Mouse (Mus musculus) liver, embryonic 11.5 days (tissue): ENCODE measurements at regions not wholly inside any gene's neighbourhood (a gene's known extent, or its start where the extent isn't known, plus 50 kb on each side); places are given as distances from the start of the nearest gene placed in this dataset.
"Not testable (repeated sequence)": the region's sequence is repeated elsewhere in the genome, so short reads cannot be mapped to it uniquely, and the experiment has no call there.

Source experiments
- ATAC-seq: fragments of 200-750 bp; cut with Nextera tagmentation; replicated peaks from 2 replicates; pipeline ENCODE4 v1.8.0; 2017; ENCODE audit warnings: moderate number of reproducible peaks, mild to moderate bottlenecking, moderate TSS enrichment, moderate library complexity; ENCODE audit not compliant: low FRiP score
- DNase-seq: peaks from one replicate; pipeline ENCODE4 v3.0.0-alpha.2; 2017; ENCODE audit warnings: low spot score
- H3K27ac ChIP-seq: fragments of 300-500 bp; sonication (generic); 2 replicates; pipeline ENCODE4 v1.5.1; 2014; ENCODE audit warnings: mild to moderate bottlenecking, low read depth, low read length, control low read depth
- H3K27me3 ChIP-seq: fragments of 300-500 bp; sonication (generic); replicated peaks from 2 replicates; pipeline ENCODE4 v1.6.1; 2014; ENCODE audit warnings: low read length, mixed read lengths; ENCODE audit not compliant: control insufficient read depth, insufficient read depth
- H3K36me3 ChIP-seq: fragments of 300-500 bp; sonication (generic); 2 replicates; pipeline ENCODE4 v1.6.1; 2014; ENCODE audit warnings: mild to moderate bottlenecking, low read length, moderate library complexity, mixed read lengths; ENCODE audit not compliant: control insufficient read depth, insufficient read depth
- H3K4me1 ChIP-seq: fragments of 300-500 bp; sonication (generic); replicated peaks from 2 replicates; pipeline ENCODE4 v1.6.1; 2014; ENCODE audit warnings: low read length, mixed read lengths; ENCODE audit not compliant: control insufficient read depth, insufficient read depth
- H3K4me2 ChIP-seq: fragments of 300-500 bp; sonication (generic); 2 replicates; pipeline ENCODE4 v1.6.1; 2014; ENCODE audit warnings: mild to moderate bottlenecking, control low read depth, moderate library complexity
- H3K4me3 ChIP-seq: fragments of 300-500 bp; sonication (generic); 2 replicates; pipeline ENCODE4 v1.5.1; 2014; ENCODE audit warnings: low read depth, low read length, control low read depth
- H3K9ac ChIP-seq: fragments of 300-500 bp; sonication (generic); 2 replicates; pipeline ENCODE4 v1.6.1; 2014; ENCODE audit warnings: low read depth, low read length, control low read depth
- H3K9me3 ChIP-seq: fragments of 300-500 bp; sonication (generic); 2 replicates; pipeline ENCODE4 v1.6.1; 2016; ENCODE audit warnings: low read length, inconsistent platforms, mixed read lengths; ENCODE audit not compliant: control insufficient read depth
- WGBS: fragments of 180-500 bp; shearing (Covaris S2); extraction: QIAGEN DNeasy Blood & Tissue Kit; methylation state at CpG from one replicate; pipeline ENCODE4 v1.1.7; 2014; 5-methylcytosine and 5-hydroxymethylcytosine counted together

DNA sequence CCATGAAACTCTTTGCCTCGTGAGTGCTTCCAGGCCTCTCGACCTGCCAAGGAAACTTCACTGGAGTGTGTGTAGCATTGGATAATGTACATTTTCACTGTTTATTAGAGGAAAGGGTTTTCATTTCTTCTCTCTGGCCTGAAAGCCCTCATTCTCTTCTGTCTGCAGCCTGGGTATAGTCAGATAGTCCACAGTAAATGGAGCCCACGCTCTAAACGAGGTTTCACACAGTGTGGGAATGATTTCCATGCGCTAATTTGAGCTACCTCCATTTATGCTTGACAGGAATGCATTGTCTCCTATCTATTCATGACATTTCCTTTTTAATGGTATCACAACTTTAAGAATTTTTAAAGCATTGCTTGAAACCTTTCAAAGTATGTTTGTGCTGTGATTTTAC is 180.8 kb upstream of the Pfkp start:
- no peak overlapping the region for H3K27ac ChIP-seq
- no peak overlapping the region for H3K4me2 ChIP-seq
- no peak for ATAC-seq
- no peak for DNase-seq
- 85% methylated on average over 5 of the region's 5 CpGs for WGBS
- H3K36me3 ChIP-seq: no peaks in the 10 kb centered on the region
- H3K4me1 ChIP-seq: no peaks in the 10 kb centered on the region
- no peaks in the 10 kb centered on the region for H3K9me3 ChIP-seq
- no peaks in the 10 kb centered on the region for H3K27me3 ChIP-seq
- H3K9ac ChIP-seq: no peak overlapping the region
- no peak overlapping the region for H3K4me3 ChIP-seq

GRCm38 (mm10) chr13:6828601-6829330 is 180.2 kb upstream of the Pfkp start:
- ATAC-seq, H3K27ac ChIP-seq, H3K9me3 ChIP-seq, H3K4me1 ChIP-seq, H3K4me3 ChIP-seq, H3K36me3 ChIP-seq, H3K4me2 ChIP-seq, H3K27me3 ChIP-seq, H3K9ac ChIP-seq, DNase-seq: not testable (repeated sequence)
- 76% methylated on average over 8 of the region's 8 CpGs for WGBS

GRCm38 (mm10) chr13:6802243-6803157 is 153.9 kb upstream of the Pfkp start:
- Histone ChIP-seq H3K27me3 (no peaks in the 10 kb centered on the region), H3K36me3 (no peaks in the 10 kb centered on the region), H3K4me1 (no peaks in the 10 kb centered on the region), H3K4me2 (no peak overlapping the region), H3K9ac (no peak overlapping the region), H3K27ac (no peak overlapping the region), H3K9me3 (no peaks in the 10 kb centered on the region), H3K4me3 (no peak overlapping the region)
- ATAC-seq: no peak
- 63% methylated on average over 5 of the region's 5 CpGs for WGBS
- DNase-seq: no peak

DNA sequence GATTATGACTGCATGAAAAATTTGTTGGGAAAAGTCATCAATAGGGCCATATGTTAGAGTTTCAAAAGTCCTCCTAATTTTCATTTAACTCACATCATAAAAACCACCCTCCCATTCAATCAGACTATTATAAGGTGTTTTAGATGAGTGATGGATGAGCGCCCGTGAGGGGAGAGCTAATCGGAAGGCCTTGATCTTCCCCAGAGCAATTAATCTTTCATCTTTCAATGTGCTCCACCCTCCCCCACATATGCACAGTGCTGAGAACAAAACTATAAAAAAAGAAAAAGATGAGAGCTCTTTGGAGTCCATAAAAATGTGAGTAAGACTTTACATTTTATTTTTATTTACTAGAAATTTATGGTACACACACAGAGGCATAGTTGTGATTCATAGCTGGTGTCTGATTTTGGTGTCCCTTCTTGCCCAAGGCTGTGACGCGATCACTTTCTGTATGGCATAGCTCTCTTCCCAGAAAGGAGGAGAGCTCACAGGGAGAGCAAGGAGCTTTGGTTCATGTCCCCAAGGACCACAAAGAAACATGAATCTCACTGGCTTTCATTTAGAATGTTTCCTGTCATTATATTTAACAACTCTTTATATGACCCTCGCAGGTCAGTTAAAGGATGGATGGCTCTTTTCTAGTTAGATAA is 119.5 kb upstream of the Pfkp start:
- Histone ChIP-seq H3K27me3 (no peaks in the 10 kb centered on the region), H3K9ac (no peak overlapping the region), H3K4me1 (no peaks in the 10 kb centered on the region), H3K36me3 (no peaks in the 10 kb centered on the region), H3K9me3 (no peaks in the 10 kb centered on the region), H3K4me3 (no peak overlapping the region), H3K27ac (no peak overlapping the region), H3K4me2 (no peak overlapping the region)
- WGBS: 85% methylated on average over 6 of the region's 6 CpGs
- ATAC-seq (no peak), DNase-seq (no peak)

DNA sequence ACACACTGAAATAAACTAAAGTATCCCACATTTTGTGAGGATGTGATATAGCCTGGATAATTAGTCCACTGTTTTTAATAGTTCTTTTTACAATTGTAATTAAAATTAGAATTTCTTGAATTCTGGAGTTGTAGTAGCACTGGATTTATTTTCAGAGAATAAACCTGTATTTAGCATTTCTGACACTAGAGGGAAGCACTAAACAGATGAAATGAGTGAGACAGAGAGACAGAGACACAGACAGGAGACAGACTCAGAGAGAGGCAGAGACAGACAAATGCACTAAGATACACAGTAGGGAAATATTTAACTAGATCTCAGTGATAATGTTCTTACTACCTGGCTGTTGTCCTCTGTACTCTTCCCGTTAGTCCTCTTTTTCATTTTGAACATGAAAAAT is 108.6 kb upstream of the Pfkp start:
- Histone ChIP-seq H3K4me2 (no peak overlapping the region), H3K9ac (no peak overlapping the region), H3K27ac (no peak overlapping the region), H3K4me3 (no peak overlapping the region), H3K27me3 (no peaks in the 10 kb centered on the region), H3K36me3 (no peaks in the 10 kb centered on the region), H3K4me1 (no peaks in the 10 kb centered on the region), H3K9me3 (no peaks in the 10 kb centered on the region)
- ATAC-seq (no peak), DNase-seq (no peak)
- WGBS: 69% methylated on average over 1 of the region's 1 CpGs

- 81% methylated on average over 5 of the region's 5 CpGs for WGBS
- no peak overlapping the region for H3K27ac ChIP-seq
- no peak for ATAC-seq
Observed at GRCm38 (mm10) chr13:6751599-6751998, 103.0 kb upstream of the Pfkp start.

GRCm38 (mm10) chr13:6751149-6751548 is 102.6 kb upstream of the Pfkp start:
- no peak overlapping the region for H3K4me2 ChIP-seq
- H3K27me3 ChIP-seq: no peaks in the 10 kb centered on the region
- DNase-seq (no peak), ATAC-seq (no peak)
- H3K36me3 ChIP-seq: no peaks in the 10 kb centered on the region
- no peak overlapping the region for H3K4me3 ChIP-seq
- no peak overlapping the region for H3K27ac ChIP-seq
- H3K9ac ChIP-seq: no peak overlapping the region
- H3K4me1 ChIP-seq: no peaks in the 10 kb centered on the region
- no peaks in the 10 kb centered on the region for H3K9me3 ChIP-seq
- 75% methylated on average over 1 of the region's 1 CpGs for WGBS

More at GRCm38 (mm10) chr13:6751599-6751998, 103.0 kb upstream of the Pfkp start:
- Histone ChIP-seq H3K4me1 (no peaks in the 10 kb centered on the region), H3K4me3 (no peak overlapping the region), H3K27me3 (no peaks in the 10 kb centered on the region), H3K9ac (no peak overlapping the region), H3K36me3 (no peaks in the 10 kb centered on the region), H3K9me3 (no peaks in the 10 kb centered on the region), H3K4me2 (no peak overlapping the region)
- DNase-seq: no peak

DNA sequence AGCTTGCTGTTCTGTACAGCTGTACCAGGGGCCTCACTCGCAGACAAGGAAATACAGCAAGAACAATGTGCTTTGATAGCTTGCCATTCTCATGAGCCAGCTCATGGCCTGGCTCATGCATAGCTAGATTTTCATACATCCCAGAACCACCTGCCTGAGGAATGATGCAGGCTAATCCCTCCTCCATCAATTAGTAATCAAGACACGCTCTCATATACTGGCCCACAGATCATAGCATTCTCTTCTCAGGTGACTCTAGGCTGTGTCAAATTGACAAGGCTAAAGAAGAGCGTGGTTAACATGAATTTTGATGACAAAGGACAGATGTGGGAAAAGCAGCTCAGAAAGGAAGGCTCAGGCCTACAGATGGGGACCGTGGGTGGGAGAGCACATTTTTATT is 93.3 kb upstream of the Pfkp start:
- H3K36me3 ChIP-seq: no peaks in the 10 kb centered on the region
- 74% methylated on average over 4 of the region's 4 CpGs for WGBS
- no peak overlapping the region for H3K27ac ChIP-seq
- no peaks in the 10 kb centered on the region for H3K27me3 ChIP-seq
- H3K4me2 ChIP-seq: no peak overlapping the region
- no peaks in the 10 kb centered on the region for H3K4me1 ChIP-seq
- ATAC-seq (no peak), DNase-seq (no peak)
- no peak overlapping the region for H3K9ac ChIP-seq
- no peaks in the 10 kb centered on the region for H3K9me3 ChIP-seq
- H3K4me3 ChIP-seq: no peak overlapping the region
